Mouse (Mus musculus) MN1 (cell line): ENCODE results near the gene Nat8f2.
A peak's percentile ranks its signal among the peaks of the same experiment; 100 is the strongest.
"Not testable (repeated sequence)": the region's sequence is repeated elsewhere in the genome, so short reads cannot be mapped to it uniquely, and the experiment has no call there.

Experiments
- DNase-seq: peaks from one replicate; pipeline ENCODE4 v3.0.0-alpha.2; 2016; ENCODE audit warnings: low spot score

Gene Nat8f2

GRCm38 (mm10) chr6:85869006-85869405 lies at the start of gene Nat8f2:
TSS of gene Nat8f2 (minus strand) at chr6:85869158.
- DNase-seq: not testable (repeated sequence)

- DNase-seq: not testable (repeated sequence)
These were observed 49.4 kb upstream of the Nat8f2 start for GRCm38 (mm10) chr6:85918341-85918740.

DNA sequence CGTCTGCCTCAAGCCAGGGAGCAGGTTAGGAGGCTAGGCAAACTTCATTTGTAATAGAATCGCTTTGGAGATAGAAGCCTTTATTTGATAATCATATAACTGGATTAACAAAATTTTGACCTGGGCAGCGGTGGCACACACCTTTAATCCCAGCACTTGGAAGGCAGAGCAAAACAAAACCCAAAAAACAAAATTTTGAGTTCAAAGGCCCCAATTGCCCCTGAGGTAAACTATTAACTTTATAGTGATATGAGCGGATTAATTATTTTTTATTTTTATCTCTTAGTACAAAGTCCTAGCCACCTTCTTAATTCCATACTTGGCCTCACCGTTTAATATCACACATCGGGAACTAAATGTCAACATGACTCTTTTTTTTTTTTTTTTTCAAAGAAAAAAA lies 47.6 kb upstream of the Nat8f2 start:
- no peak for DNase-seq

- peak; percentile 92 for DNase-seq
These were observed 46.9 kb upstream of the Nat8f2 start, which contains the start of gene Nat8f1 for GRCm38 (mm10) chr6:85915539-85916513. TSS of gene Nat8f1 (minus strand) at chr6:85915687.

GRCm38 (mm10) chr6:85915141-85915538 lies 46.2 kb upstream of the Nat8f2 start:
- DNase-seq: peak; percentile 37

DNA sequence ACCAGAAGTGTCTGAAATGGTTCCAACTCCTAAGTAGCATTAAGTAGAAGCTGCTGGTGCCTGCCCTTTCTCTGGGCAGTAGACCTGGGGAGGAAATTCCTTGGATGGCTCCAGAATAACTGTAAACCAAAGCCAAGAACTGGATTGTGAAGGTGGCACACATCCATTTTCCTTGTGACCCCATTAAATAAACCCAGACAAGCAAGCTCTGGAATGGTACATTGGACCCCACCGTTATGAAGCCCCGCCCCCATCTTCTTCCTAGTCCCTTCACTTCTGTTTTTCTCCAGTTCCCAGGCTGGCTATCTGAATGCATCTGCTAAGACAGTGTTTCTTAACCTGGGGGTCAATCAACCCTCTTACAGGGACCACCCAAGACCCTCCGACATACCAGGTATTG lies 42.6 kb upstream of the Nat8f2 start, which contains the start of gene Tprkb:
Tprkb (plus strand) TSS at position 279 of the 400 bp plus-strand sequence.
- DNase-seq: no peak

GRCm38 (mm10) chr6:85909704-85910103 lies 40.7 kb upstream of the Nat8f2 start:
- no peak for DNase-seq

GRCm38 (mm10) chr6:85908341-85908740 lies 39.4 kb upstream of the Nat8f2 start:
- DNase-seq: no peak

- DNase-seq: not testable (repeated sequence)
These were observed 38.0 kb upstream of the Nat8f2 start for GRCm38 (mm10) chr6:85906911-85907351.

GRCm38 (mm10) chr6:85904642-85905061 lies 35.7 kb upstream of the Nat8f2 start, which contains the start of gene Nat8f4:
TSS of gene Nat8f4 (minus strand) at chr6:85904884.
- not testable (repeated sequence) for DNase-seq

DNA sequence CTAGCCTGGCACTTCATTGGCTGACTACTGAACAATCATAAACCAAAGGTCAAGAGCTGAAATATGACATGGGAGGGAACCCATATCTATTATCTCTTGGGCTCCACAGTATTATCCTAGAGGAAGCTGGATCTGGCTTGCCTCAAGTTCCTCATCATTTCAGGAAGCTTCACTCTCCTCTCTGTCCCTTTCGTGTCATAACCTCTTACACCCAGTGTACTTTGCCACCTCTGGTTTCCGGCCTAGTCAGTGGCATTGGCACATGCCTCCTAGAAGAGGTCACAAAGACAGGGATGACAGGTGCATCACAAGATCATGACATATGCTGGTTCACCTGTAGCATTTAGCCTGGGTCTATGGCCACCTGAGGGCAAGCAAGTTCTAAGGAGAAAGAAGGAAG lies 33.3 kb upstream of the Nat8f2 start:
- no peak for DNase-seq

DNA sequence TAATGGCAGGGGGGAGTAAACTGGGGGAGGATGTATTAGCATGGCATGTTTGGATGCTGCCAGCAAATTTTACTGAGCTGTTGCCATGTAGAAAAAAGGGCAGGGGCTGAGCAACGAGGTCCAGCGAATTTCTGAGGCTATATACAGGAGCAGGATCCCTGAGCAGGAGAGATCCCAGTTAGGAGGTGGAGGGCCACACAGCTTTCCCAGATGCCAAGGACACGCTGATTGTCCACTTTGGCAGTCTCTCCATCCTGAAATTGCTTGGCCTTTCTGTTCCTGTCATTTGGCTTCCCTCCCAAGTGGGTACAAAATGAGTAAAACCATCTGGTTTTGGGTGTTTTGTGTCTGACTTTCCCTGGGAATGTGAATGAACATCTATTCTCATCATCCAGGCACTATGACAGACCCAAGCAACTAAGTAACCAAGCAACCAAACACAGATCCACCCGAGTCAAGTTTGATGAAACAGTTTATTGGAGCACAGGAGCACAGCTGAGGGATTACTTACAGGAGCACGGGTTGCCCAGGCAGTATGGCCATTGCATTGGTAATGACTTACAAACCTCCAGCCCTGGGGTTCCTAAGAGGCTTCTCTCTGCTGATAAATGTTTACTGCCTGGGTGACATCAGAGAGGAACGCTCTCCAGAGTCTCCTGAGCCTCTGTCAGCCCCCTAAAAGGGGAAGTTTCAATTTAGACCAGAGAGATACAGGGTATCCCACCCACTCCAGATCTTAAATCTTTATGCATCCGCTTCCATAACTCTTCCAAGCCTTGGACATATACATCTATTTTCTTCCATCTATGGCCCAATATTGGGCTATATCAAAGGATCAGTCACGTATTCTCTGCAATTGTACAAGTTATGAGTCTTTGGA lies 29.9 kb upstream of the Nat8f2 start:
- DNase-seq: not testable (repeated sequence)

DNA sequence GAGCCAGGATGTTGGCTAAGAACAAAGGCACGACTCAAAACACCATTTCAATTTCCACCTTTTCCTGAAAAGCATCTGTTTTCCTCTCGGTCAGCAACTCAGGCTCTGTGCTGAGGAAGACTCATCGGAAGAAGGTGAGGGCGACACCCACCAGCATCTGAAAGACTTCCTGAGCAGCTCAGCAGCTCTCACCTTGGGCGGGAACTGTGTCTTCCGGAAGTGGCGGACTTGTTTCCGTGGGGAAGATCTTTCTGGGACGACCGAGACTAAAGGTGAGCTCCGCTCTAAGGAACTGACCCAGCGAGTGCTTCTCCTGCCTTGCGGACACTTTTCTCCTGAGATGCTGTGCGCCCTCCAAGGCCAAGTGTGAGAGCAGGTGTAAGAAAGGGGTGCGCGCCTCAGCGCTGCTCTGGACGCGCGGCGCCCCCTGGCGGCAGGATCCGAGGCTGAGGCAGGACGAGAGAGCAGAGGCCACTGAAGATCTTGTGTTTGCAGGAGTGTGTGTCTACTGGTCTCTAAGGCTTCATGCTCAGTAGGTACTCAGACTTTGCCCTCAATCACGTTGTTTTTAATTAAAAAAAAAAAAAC lies 26.2 kb upstream of the Nat8f2 start:
- DNase-seq: not testable (repeated sequence)

DNA sequence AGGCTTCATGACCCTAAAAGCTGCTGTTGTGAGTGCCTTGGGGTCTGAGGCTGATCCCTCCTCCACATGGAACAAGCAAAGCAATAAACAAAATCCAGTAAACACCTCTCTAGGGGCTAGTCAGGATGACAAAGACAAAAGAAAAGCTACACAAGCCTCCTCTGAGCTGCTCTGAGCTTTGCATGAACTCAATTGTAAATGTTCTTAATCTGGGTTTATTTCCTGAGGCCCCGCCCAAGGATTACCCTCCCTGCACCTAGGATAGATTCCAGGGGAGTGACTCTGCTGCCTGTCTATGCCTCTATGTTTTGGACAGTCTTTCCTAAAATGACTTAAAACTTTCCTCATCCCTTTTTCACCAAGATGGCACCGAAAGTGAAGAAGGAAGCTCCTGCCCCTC lies 20.0 kb upstream of the Nat8f2 start:
- DNase-seq: no peak

DNA sequence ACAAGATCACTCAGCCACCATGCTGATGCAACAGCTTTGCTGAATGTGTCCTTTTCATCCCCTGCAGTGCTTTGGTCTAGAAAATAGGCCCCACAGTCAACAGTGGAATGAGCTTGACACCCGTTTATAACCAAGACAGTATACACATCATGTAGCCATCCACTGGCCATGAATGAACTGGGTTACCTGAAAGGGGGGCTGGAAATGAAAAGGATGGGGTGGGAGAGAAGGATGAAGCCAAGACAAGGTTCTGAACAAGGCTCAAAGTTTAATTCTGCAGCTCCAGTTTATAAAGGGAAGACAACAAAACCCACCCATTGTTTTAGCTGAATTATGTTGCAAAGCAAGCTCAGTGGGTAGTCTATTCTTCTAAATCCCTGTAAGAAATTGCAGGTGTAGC lies 15.4 kb upstream of the Nat8f2 start:
- no peak for DNase-seq

DNA sequence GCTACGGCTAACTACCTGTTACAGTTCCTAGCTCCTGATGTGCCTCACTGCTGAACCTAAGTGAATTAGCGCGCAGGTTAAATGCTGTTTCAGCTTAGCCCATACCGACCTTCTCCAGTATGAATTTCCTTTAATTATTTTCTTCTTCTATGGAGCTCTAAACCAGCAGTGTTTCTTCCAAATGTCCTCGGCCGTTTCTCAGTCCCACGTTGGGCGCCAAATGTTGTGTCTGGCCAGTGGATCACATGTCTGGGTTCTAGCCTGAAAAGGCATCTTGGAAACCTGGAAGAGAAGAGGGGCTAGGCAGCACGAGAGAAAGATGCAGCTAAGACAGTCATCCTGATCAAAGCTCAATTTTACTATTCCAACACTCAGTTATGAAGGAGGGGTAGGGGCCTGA lies 14.3 kb upstream of the Nat8f2 start:
- not testable (repeated sequence) for DNase-seq

GRCm38 (mm10) chr6:85867726-85868690 lies 950 bp downstream of the Nat8f2 start:
- no peak for DNase-seq

- not testable (repeated sequence) for DNase-seq
These were observed 2.0 kb downstream of the Nat8f2 start for GRCm38 (mm10) chr6:85866995-85867394.

DNA sequence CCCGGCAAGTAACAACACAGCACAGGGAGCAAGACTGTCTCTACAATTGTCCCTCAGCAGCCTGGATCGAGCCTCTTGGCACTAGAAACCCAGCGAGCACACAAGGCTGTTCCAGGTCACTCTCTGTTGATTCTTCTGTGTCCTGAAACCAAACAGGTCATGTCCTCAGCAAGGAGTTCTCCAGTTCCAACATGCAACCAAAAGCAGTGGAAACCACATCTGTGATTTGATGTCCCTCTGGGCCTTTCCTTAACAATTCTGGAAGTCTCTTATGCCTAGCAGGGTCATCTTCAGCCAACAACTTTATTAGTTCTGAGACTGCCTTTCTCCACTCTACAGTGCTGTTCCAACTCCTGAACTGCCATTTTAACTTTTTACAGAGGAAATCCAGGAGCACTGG lies 2.8 kb downstream of the Nat8f2 start:
- DNase-seq: not testable (repeated sequence)

DNA sequence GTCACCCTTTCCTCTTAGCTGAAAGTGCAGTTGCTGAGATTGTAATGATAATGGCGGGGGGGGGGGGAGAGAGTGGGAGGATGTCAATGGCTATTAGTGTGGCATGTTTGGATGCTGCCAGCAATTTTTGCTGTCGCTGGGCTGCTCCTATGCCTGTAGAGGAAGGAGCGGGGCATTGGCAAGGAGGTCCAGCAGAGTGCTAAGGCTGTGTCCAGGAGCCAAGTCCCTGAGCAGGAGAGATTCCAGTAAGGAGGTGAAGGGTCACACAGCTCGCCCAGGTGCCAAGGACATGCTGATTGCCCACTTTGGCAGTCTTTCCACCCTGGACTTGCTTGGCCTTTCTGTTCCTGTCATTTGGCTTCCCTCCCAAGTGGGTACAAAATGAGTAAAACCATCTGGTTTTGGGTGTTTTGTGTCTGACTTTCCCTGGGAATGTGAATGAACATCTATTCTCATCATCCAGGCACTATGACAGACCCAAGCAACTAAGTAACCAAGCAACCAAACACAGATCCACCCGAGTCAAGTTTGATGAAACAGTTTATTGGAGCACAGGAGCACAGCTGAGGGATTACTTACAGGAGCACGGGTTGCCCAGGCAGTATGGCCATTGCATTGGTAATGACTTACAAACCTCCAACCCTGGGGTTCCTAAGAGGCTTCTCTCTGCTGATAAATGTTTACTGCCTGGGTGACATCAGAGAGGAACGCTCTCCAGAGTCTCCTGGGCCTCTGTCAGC lies 3.9 kb downstream of the Nat8f2 start:
- DNase-seq: not testable (repeated sequence)
